Mouse (Mus musculus) heart, adult 2 months (tissue): Measurements from ENCODE around the gene Ccdc84.

Experiments
- CTCF ChIP-seq: fragments of 200-600 bp; IDR thresholded peaks from 2 replicates; pipeline ENCODE4 v1.8.1; 2022; ENCODE audit warnings: antibody characterized with exemption, mild to moderate bottlenecking, moderate library complexity
- EP300 ChIP-seq: fragments of 200-500 bp; IDR thresholded peaks from 2 replicates; pipeline ENCODE4 v1.6.1; 2011; ENCODE audit warnings: low read depth, low read length, control low read depth; ENCODE audit not compliant: insufficient read depth

- no peak for TF ChIP-seq CTCF
- TF ChIP-seq EP300: no peak
Observed at GRCm38 (mm10) chr9:44417156-44417891, 1.0 kb downstream of the Ccdc84 start.
